Mouse (Mus musculus) midbrain, embryonic 14.5 days (tissue): ENCODE data around the gene Cyp8b1. TPM values are rescaled to one million over a fixed set of nuclear protein-coding genes. Genes with fewer than 3 reads are reported as not detected.

Experiments used
- ATAC-seq: fragments of 200-750 bp; cut with Nextera tagmentation; 2 replicates; pipeline ENCODE4 v1.8.0; 2017; ENCODE audit warnings: moderate number of reproducible peaks, moderate library complexity; ENCODE audit not compliant: low FRiP score, low TSS enrichment
- DNase-seq: peaks from one replicate; pipeline ENCODE4 v3.0.0-alpha.2; 2015
- H3K27ac ChIP-seq: fragments of 300-500 bp; sonication (generic); replicated peaks from 2 replicates; pipeline ENCODE4 v1.5.1; 2014; ENCODE audit warnings: mild to moderate bottlenecking, low read depth, low read length, moderate library complexity
- H3K27me3 ChIP-seq: fragments of 300-500 bp; sonication (generic); 2 replicates; pipeline ENCODE4 v1.6.1; 2014; ENCODE audit warnings: low read length, control low read depth, mixed read lengths; ENCODE audit not compliant: control insufficient read depth, insufficient read depth
- H3K36me3 ChIP-seq: fragments of 300-500 bp; sonication (generic); 2 replicates; pipeline ENCODE4 v1.6.1; 2014; ENCODE audit warnings: low read length, control low read depth; ENCODE audit not compliant: control insufficient read depth, insufficient read depth
- H3K4me1 ChIP-seq: fragments of 300-500 bp; sonication (generic); 2 replicates; pipeline ENCODE4 v1.6.1; 2014; ENCODE audit warnings: mild to moderate bottlenecking, antibody characterized with exemption, low read length, control low read depth; ENCODE audit not compliant: control insufficient read depth, insufficient read depth
- H3K4me2 ChIP-seq: fragments of 300-500 bp; sonication (generic); 2 replicates; pipeline ENCODE4 v1.6.1; 2014; ENCODE audit warnings: mild to moderate bottlenecking, low read length, moderate library complexity
- H3K4me3 ChIP-seq: fragments of 300-500 bp; sonication (generic); replicated peaks from 2 replicates; pipeline ENCODE4 v1.5.1; 2014; ENCODE audit warnings: low read depth, low read length
- H3K9ac ChIP-seq: fragments of 300-500 bp; sonication (generic); replicated peaks from 2 replicates; pipeline ENCODE4 v1.6.1; 2014; ENCODE audit warnings: mild to moderate bottlenecking, low read length, moderate library complexity
- H3K9me3 ChIP-seq: fragments of 300-500 bp; sonication (generic); 2 replicates; pipeline ENCODE4 v1.6.1; 2016; ENCODE audit warnings: low read length, control low read depth, mixed read lengths; ENCODE audit not compliant: control insufficient read depth
- WGBS: fragments of 180-500 bp; shearing (Covaris S2); extraction: QIAGEN DNeasy Blood & Tissue Kit; methylation state at CpG from one replicate; pipeline ENCODE4 v1.1.7; 2014; 5-methylcytosine and 5-hydroxymethylcytosine counted together
- polyA plus RNA-seq: library from polyadenylated mRNA; unstranded; fragments of >200 nt; fragmentation: Nextera tagmentation; extraction: Ambion mirVana; gene quantifications from 2 replicates; pipeline ENCODE4 v1.2.1, GENCODE M21; 2014

Cyp8b1 gene
- polyA plus RNA-seq, 1 experiment from 2014 or later = not detected

- Histone ChIP-seq H3K27me3 (no peaks in the 10 kb centered on the region), H3K9me3 (no peaks in the 10 kb centered on the region), H3K4me2 (no peak overlapping the region), H3K27ac (no peak overlapping the region), H3K4me3 (no peak overlapping the region), H3K9ac (no peak overlapping the region), H3K4me1 (no peaks in the 10 kb centered on the region), H3K36me3 (no peaks in the 10 kb centered on the region)
- no peak for ATAC-seq
- 77% methylated on average over 5 of the region's 5 CpGs for WGBS
- DNase-seq = no peak
Measured at GRCm38 (mm10) chr9:121901710-121902700, 14.1 kb downstream of the Cyp8b1 start.

DNA sequence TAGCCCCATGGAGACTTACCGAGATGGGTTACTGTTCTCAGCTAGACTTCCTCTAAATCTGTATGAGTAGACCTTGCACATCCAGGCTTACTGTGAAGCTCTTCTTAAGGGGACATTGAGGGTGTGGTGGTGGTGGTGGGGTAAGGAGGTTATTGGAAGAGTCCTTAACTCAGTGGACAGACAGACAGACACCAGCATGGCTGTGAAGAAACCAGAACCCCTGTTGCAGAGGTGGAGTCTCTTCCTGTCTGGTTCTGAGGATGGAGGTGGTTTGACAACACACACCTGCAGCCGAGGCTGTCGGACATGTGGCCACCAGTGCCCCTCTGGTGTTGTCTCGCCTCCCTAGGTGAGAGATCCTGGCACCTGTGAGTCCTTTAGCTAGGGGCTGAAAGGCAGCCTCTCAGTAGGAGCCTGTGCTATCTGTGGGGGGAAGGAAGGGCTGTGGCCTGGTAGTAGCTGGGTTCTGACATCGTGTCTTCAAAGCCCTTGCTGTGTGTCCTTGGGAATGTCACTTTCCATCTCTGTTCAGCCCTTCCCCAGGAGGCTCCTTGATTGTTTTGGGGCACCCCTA is 15.7 kb downstream of the Cyp8b1 start:
- no peak overlapping the region for H3K4me2 ChIP-seq
- H3K27ac ChIP-seq = no peak overlapping the region
- no peaks in the 10 kb centered on the region for H3K4me1 ChIP-seq
- H3K27me3 ChIP-seq = no peaks in the 10 kb centered on the region
- 81% methylated on average over 5 of the region's 5 CpGs for WGBS
- no peak overlapping the region for H3K4me3 ChIP-seq
- no peaks in the 10 kb centered on the region for H3K9me3 ChIP-seq
- H3K36me3 ChIP-seq = no peaks in the 10 kb centered on the region
- ATAC-seq (no peak), DNase-seq (no peak)
- no peak overlapping the region for H3K9ac ChIP-seq

- H3K4me3 ChIP-seq = no peak overlapping the region
- DNase-seq = no peak
- H3K4me1 ChIP-seq = no peaks in the 10 kb centered on the region
- H3K27ac ChIP-seq = no peak overlapping the region
- H3K9ac ChIP-seq = no peak overlapping the region
- WGBS = 70% methylated on average over 6 of the region's 6 CpGs
- no peaks in the 10 kb centered on the region for H3K36me3 ChIP-seq
- ATAC-seq = no peak
- H3K4me2 ChIP-seq = no peak overlapping the region
- H3K27me3 ChIP-seq = no peaks in the 10 kb centered on the region
- no peaks in the 10 kb centered on the region for H3K9me3 ChIP-seq
Measured at GRCm38 (mm10) chr9:121899306-121899705, 16.8 kb downstream of the Cyp8b1 start.

GRCm38 (mm10) chr9:121898245-121898644 is 17.9 kb downstream of the Cyp8b1 start, which contains the start of gene Ackr2:
Gene Ackr2 (plus strand): TSS chr9:121898355.
- WGBS = 77% methylated on average over 9 of the region's 9 CpGs
- no peaks in the 10 kb centered on the region for H3K4me1 ChIP-seq
- H3K9ac ChIP-seq = no peak within 1 kb of the TSS
- no peak within 1 kb of the TSS for H3K27ac ChIP-seq
- H3K9me3 ChIP-seq = no peaks in the 10 kb centered on the region
- no peak within 1 kb of the TSS for H3K4me3 ChIP-seq
- H3K36me3 ChIP-seq = no peaks in the 10 kb centered on the region
- H3K4me2 ChIP-seq = no peak within 1 kb of the TSS
- DNase-seq (no peak), ATAC-seq (no peak)
- no peaks in the 10 kb centered on the region for H3K27me3 ChIP-seq

DNA sequence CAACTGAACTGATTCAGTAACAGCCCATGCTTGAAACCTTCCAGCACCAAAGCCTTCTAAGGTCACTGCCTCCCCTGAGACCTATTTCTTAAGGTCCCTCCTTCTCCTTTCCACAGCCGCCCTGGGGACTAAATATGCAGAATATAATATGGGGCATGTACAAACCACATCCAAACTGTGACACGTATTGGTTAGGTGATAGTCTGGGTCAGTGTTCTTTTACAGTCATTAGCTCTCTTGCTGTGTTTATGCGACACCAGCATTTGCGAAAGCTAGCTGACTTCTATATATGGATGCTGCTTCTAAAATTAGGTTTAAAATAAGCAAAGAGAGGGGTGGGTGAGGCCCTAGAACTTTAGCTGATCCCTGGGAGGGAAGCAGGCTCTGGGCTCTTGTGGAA is 19.3 kb downstream of the Cyp8b1 start:
- DNase-seq (no peak), ATAC-seq (no peak)
- Histone ChIP-seq H3K27ac (no peak overlapping the region), H3K4me2 (no peak overlapping the region), H3K9ac (no peak overlapping the region), H3K27me3 (no peaks in the 10 kb centered on the region), H3K36me3 (no peaks in the 10 kb centered on the region), H3K4me3 (no peak overlapping the region), H3K4me1 (no peaks in the 10 kb centered on the region), H3K9me3 (no peaks in the 10 kb centered on the region)
- WGBS = 85% methylated on average over 4 of the region's 4 CpGs

DNA sequence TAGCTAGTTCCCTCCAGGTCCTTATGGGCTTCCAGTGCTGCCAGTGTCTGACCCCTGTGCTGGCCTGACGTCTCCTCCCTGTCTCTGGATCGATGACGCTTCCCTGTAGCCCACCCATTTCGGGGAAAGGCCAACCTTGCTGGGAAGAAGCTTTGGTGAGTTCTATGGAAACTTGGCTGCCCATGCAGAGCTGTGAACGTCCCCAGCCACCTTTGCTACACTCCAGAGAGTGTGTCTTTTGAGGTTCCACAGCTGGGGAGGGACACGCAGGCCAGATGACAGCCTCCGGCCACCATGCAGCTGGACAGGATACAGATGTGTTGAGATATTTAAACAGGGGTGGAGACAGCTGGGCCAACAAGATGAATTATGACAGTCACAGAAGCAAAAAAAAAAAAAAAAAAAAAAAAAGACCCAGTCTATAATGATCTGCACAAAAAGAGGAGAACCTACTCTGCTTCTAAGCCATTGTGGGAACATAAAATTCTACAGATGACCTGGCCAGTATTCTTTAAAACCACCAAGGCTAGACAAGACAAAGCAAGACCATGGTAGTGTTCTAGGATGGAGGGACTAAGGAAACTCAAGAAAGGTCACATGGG is 20.6 kb downstream of the Cyp8b1 start:
- Histone ChIP-seq H3K4me1 (no peaks in the 10 kb centered on the region), H3K9ac (no peak overlapping the region), H3K4me2 (no peak overlapping the region), H3K36me3 (no peaks in the 10 kb centered on the region), H3K4me3 (no peak overlapping the region), H3K27ac (no peak overlapping the region), H3K9me3 (no peaks in the 10 kb centered on the region), H3K27me3 (no peaks in the 10 kb centered on the region)
- DNase-seq = no peak
- ATAC-seq = no peak
- 85% methylated on average over 7 of the region's 7 CpGs for WGBS

- DNase-seq (no peak), ATAC-seq (no peak)
- no peaks in the 10 kb centered on the region for H3K36me3 ChIP-seq
- H3K9me3 ChIP-seq = no peaks in the 10 kb centered on the region
- no peaks in the 10 kb centered on the region for H3K27me3 ChIP-seq
- no peak overlapping the region for H3K27ac ChIP-seq
- WGBS = 48% methylated on average over 7 of the region's 7 CpGs
- H3K4me3 ChIP-seq = no peak overlapping the region
- H3K4me2 ChIP-seq = no peak overlapping the region
- H3K4me1 ChIP-seq = no peaks in the 10 kb centered on the region
- H3K9ac ChIP-seq = no peak overlapping the region
Measured at GRCm38 (mm10) chr9:121894447-121894846, 21.7 kb downstream of the Cyp8b1 start.

DNA sequence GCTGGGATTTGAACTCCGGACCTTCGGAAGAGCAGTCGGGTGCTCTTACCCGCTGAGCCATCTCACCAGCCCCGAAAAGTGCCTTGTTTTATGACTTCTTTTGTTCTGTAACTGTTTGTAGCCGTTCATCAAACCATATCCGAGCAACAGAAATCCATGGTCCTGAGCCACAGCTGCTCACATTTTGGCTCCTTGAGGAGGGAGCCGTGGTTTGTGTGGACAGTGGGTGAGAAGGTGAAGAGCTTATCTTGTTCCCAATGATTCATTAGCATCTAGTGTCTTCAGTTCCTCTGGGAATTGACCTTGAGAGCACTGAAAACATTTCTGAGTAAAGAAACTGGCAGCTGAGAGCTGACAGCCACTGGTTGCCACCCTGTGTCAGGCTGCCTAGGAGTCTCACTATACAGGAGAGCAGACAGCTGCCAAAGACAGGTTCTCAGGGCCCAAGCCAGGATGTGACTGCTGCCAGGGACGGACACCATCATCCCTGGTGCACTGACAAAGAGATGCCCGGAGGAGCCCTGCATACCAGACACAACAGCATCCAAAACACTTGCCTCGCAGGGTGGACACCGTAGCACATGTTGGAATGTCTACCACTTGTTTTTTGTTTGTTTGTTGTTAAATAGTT is 23.9 kb downstream of the Cyp8b1 start:
- no peaks in the 10 kb centered on the region for H3K36me3 ChIP-seq
- H3K27me3 ChIP-seq = no peaks in the 10 kb centered on the region
- no peak overlapping the region for H3K4me2 ChIP-seq
- H3K9ac ChIP-seq = no peak overlapping the region
- no peak for DNase-seq
- H3K27ac ChIP-seq = no peak overlapping the region
- no peaks in the 10 kb centered on the region for H3K4me1 ChIP-seq
- H3K9me3 ChIP-seq = no peaks in the 10 kb centered on the region
- WGBS = 85% methylated on average over 12 of the region's 12 CpGs
- no peak overlapping the region for H3K4me3 ChIP-seq
- ATAC-seq = no peak
